Mouse (Mus musculus) megakaryocyte, embryonic 14.5 days (primary cell): ENCODE measurements at regions not wholly inside any gene's neighbourhood (a gene's known extent, or its start where the extent isn't known, plus 50 kb on each side); places are given as distances from the start of the nearest gene placed in this dataset.

Experiments used
- FLI1 ChIP-seq: IDR thresholded peaks from 2 replicates; pipeline ENCODE4 v1.6.1; 2012; ENCODE audit warnings: low read length, inconsistent platforms, mixed read lengths
- GATA1 ChIP-seq: IDR thresholded peaks from 3 replicates; pipeline ENCODE4 v1.6.1; 2012; ENCODE audit warnings: mixed read lengths, low read length, inconsistent platforms, borderline replicate concordance

DNA sequence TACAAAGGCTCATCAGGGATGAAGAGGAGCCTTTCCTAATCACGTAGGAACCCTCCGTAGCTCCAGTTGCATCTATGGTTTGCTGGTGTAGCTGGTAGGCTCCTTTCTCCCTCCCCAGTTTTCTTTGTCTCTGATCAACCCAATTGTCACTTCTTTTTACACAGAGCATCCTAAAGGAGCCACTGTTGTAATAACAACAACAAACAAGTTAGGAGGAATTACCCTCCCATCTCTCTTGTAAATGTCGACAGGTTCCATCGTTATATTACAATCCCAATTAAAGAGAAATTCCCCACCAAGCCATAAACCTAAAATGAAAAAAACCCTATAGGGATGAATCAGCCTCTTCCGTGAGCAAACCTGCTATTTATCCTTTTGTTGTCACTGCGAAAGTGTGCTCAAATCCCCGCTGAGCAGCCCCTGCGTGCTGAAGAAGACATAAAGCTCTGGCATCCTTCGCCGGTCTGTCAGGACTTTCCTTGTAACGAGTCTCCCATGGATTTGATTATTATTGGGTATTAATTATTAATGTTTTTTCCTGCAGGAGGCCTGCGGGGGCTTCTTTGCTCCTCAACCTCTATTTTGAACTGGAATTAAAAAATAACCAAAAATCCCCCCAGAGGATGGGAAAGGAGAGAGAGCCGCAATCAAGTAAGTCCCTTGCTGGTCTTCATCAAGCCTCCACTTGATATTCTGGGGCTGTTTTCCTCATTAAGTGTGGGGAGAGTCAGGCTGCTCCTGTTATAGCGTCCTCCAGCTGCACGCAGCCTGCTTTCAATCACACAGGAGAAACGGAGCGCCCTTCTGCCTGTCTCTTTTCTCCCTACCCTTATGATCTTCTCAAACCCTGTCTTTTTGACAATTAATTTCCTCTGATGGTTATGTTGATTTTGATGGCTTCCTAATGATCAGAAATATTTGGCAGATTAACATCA is 619.1 kb upstream of the Camk1g start:
- TF ChIP-seq FLI1 = no peak
- TF ChIP-seq GATA1 = no peak
